Mouse (Mus musculus): Measurements from ENCODE around the gene Adgrg6. TPM values are rescaled to one million over a fixed set of nuclear protein-coding genes. Genes with fewer than 3 reads are reported as not detected.

The Adgrg6 gene
- polyA plus RNA-seq, 2 experiments: 0.38 to 0.45 TPM

GRCm38 (mm10) chr10:14543511-14544067 is 1.9 kb downstream of the Adgrg6 start:
- Histone ChIP-seq H3K27me3 (ENCODE audit: control insufficient read depth, insufficient read depth, low read length) (peaks cover 19% of the 10 kb centered on the region), H3K9me3 (ENCODE audit: control insufficient read depth, low read length) (no peaks in the 10 kb centered on the region), H3K4me2 (ENCODE audit: low read depth) (no peak overlapping the region), H3K36me3 (replicated peaks; ENCODE audit: control insufficient read depth, insufficient read depth, low read depth) (no peaks in the 10 kb centered on the region), H3K9ac (replicated peaks) (no peak overlapping the region), H3K4me3 (ENCODE audit: insufficient read depth in 1 of 2, low read depth in 2 of 2, low read length in 2 of 2) (no peak overlapping the region), H3K27ac (no peak overlapping the region), H3K4me1 (replicated peaks; ENCODE audit: control insufficient read depth in 2 of 2, insufficient read depth in 2 of 2, low read length in 1 of 2) (no peaks in the 10 kb centered on the region)
- no peak for TF ChIP-seq EP300 (IDR thresholded peaks at IDR 0.05; ENCODE audit: low read depth)
- WGBS (ENCODE audit: insufficient replicate concordance): 56% methylated on average over 8 of the region's 8 CpGs
- DNase-seq (ENCODE audit: low read depth in 3 of 3, low spot score in 3 of 3) (no peak), ATAC-seq (ENCODE audit: insufficient read depth) (no peak)

GRCm38 (mm10) chr10:14537102-14537501 is 8.4 kb downstream of the Adgrg6 start:
- ATAC-seq (ENCODE audit: insufficient read depth): no peak
- TF ChIP-seq CTCF (IDR thresholded peaks at IDR 0.05; ENCODE audit: low read depth) (no peak), EP300 (IDR thresholded peaks at IDR 0.05; ENCODE audit: low read depth) (no peak)

GRCm38 (mm10) chr10:14531090-14531489 is 14.4 kb downstream of the Adgrg6 start:
- Histone ChIP-seq H3K4me1 (replicated peaks; ENCODE audit: control insufficient read depth in 2 of 2, insufficient read depth in 2 of 2, low read length in 1 of 2) (no peaks in the 10 kb centered on the region), H3K36me3 (replicated peaks; ENCODE audit: control insufficient read depth, insufficient read depth, low read depth) (no peaks in the 10 kb centered on the region), H3K9ac (replicated peaks) (no peak overlapping the region), H3K4me2 (ENCODE audit: low read depth) (no peak overlapping the region), H3K27ac (no peak overlapping the region), H3K9me3 (ENCODE audit: control insufficient read depth, low read length) (no peaks in the 10 kb centered on the region), H3K27me3 (ENCODE audit: control insufficient read depth, insufficient read depth, low read length) (no peaks in the 10 kb centered on the region), H3K4me3 (ENCODE audit: insufficient read depth in 1 of 2, low read depth in 2 of 2, low read length in 2 of 2) (no peak overlapping the region)
- TF ChIP-seq CTCF (IDR thresholded peaks at IDR 0.05; ENCODE audit: low read depth) (no peak), EP300 (IDR thresholded peaks at IDR 0.05; ENCODE audit: low read depth) (no peak)
- 46% methylated on average over 3 of the region's 3 CpGs for WGBS (ENCODE audit: insufficient replicate concordance)
- ATAC-seq (ENCODE audit: insufficient read depth) (no peak), DNase-seq (ENCODE audit: low read depth in 3 of 3, low spot score in 3 of 3) (no peak)

More at GRCm38 (mm10) chr10:14537102-14537501, 8.4 kb downstream of the Adgrg6 start:
- no peaks in the 10 kb centered on the region for H3K9me3 ChIP-seq (ENCODE audit: control insufficient read depth, low read length)
- 51% methylated on average over 3 of the region's 3 CpGs for WGBS (ENCODE audit: insufficient replicate concordance)
- H3K9ac ChIP-seq (replicated peaks): no peak overlapping the region
- no peaks in the 10 kb centered on the region for H3K27me3 ChIP-seq (ENCODE audit: control insufficient read depth, insufficient read depth, low read length)
- no peak overlapping the region for H3K4me2 ChIP-seq (ENCODE audit: low read depth)
- H3K4me3 ChIP-seq (ENCODE audit: insufficient read depth in 1 of 2, low read depth in 2 of 2, low read length in 2 of 2): no peak overlapping the region
- H3K4me1 ChIP-seq (replicated peaks; ENCODE audit: control insufficient read depth in 2 of 2, insufficient read depth in 2 of 2, low read length in 1 of 2): no peaks in the 10 kb centered on the region
- no peak for DNase-seq (ENCODE audit: low read depth in 3 of 3, low spot score in 3 of 3)
- H3K36me3 ChIP-seq (replicated peaks; ENCODE audit: control insufficient read depth, insufficient read depth, low read depth): no peaks in the 10 kb centered on the region
- H3K27ac ChIP-seq: no peak overlapping the region

GRCm38 (mm10) chr10:14530670-14531069 is 14.8 kb downstream of the Adgrg6 start:
- Histone ChIP-seq H3K27ac (no peak overlapping the region), H3K4me3 (ENCODE audit: insufficient read depth in 1 of 2, low read depth in 2 of 2, low read length in 2 of 2) (no peak overlapping the region), H3K9me3 (ENCODE audit: control insufficient read depth, low read length) (no peaks in the 10 kb centered on the region), H3K4me2 (ENCODE audit: low read depth) (no peak overlapping the region), H3K36me3 (replicated peaks; ENCODE audit: control insufficient read depth, insufficient read depth, low read depth) (no peaks in the 10 kb centered on the region), H3K27me3 (ENCODE audit: control insufficient read depth, insufficient read depth, low read length) (no peaks in the 10 kb centered on the region), H3K4me1 (replicated peaks; ENCODE audit: control insufficient read depth in 2 of 2, insufficient read depth in 2 of 2, low read length in 1 of 2) (no peaks in the 10 kb centered on the region), H3K9ac (replicated peaks) (no peak overlapping the region)
- no peak for TF ChIP-seq EP300 (IDR thresholded peaks at IDR 0.05; ENCODE audit: low read depth)
- no peak for TF ChIP-seq CTCF (IDR thresholded peaks at IDR 0.05; ENCODE audit: low read depth)
- DNase-seq (ENCODE audit: low read depth in 3 of 3, low spot score in 3 of 3) (no peak), ATAC-seq (ENCODE audit: insufficient read depth) (no peak)
- 76% methylated on average over 1 of the region's 1 CpGs for WGBS (ENCODE audit: insufficient replicate concordance)

- no peak for TF ChIP-seq CTCF (IDR thresholded peaks at IDR 0.05; ENCODE audit: low read depth)
- no peak for TF ChIP-seq EP300 (IDR thresholded peaks at IDR 0.05; ENCODE audit: low read depth)
- Histone ChIP-seq H3K27ac (no peak overlapping the region), H3K4me2 (ENCODE audit: low read depth) (no peak overlapping the region), H3K36me3 (replicated peaks; ENCODE audit: control insufficient read depth, insufficient read depth, low read depth) (no peaks in the 10 kb centered on the region), H3K4me1 (replicated peaks; ENCODE audit: control insufficient read depth in 2 of 2, insufficient read depth in 2 of 2, low read length in 1 of 2) (no peaks in the 10 kb centered on the region), H3K9ac (replicated peaks) (no peak overlapping the region), H3K4me3 (ENCODE audit: insufficient read depth in 1 of 2, low read depth in 2 of 2, low read length in 2 of 2) (no peak overlapping the region), H3K9me3 (ENCODE audit: control insufficient read depth, low read length) (no peaks in the 10 kb centered on the region), H3K27me3 (ENCODE audit: control insufficient read depth, insufficient read depth, low read length) (no peaks in the 10 kb centered on the region)
- DNase-seq (ENCODE audit: low read depth in 3 of 3, low spot score in 3 of 3) (no peak), ATAC-seq (ENCODE audit: insufficient read depth) (no peak)
- WGBS (ENCODE audit: insufficient replicate concordance): 61% methylated on average over 2 of the region's 2 CpGs
Observed at GRCm38 (mm10) chr10:14527765-14528164, 17.7 kb downstream of the Adgrg6 start.

All from liver, embryonic 14.5 days (tissue).